Mouse (Mus musculus): ENCODE results near the gene Zfp53. TPM values are rescaled to one million over a fixed set of nuclear protein-coding genes. Genes with fewer than 3 reads are reported as not detected.

The Zfp53 gene
- total and polyA plus RNA-seq, 2 experiments from 2014 or later: 0.92 to 4.0 TPM

GRCm38 (mm10) chr17:21489500-21490001, 753 bp downstream of the Zfp53 start:
- Histone ChIP-seq H3K4me2 (ENCODE audit: low read depth, low read length) (peak overlapping the region; percentile 87), H3K4me1 (ENCODE audit: control insufficient read depth, insufficient read depth) (peaks cover 8% of the 10 kb centered on the region), H3K36me3 (replicated peaks; ENCODE audit: control insufficient read depth, insufficient read depth, low read length) (peaks cover 6% of the 10 kb centered on the region), H3K9me3 (replicated peaks; ENCODE audit: control insufficient read depth, low read length) (no peaks in the 10 kb centered on the region), H3K27me3 (ENCODE audit: control insufficient read depth, insufficient read depth, low read length) (no peaks in the 10 kb centered on the region), H3K9ac (replicated peaks; ENCODE audit: low read depth, low read length) (peak overlapping the region; percentile 65), H3K27ac (ENCODE audit: low read depth) (no peak overlapping the region), H3K4me3 (ENCODE audit: low read depth, low read length) (peak overlapping the region; percentile 80)
- DNase-seq (ENCODE audit: low spot score) (no peak), ATAC-seq (ENCODE audit: insufficient read depth, low read depth) (no peak)
- no peak for TF ChIP-seq EP300 (IDR thresholded peaks at IDR 0.05; ENCODE audit: low read depth)
- WGBS: 8% methylated on average over 8 of the region's 8 CpGs

DNA sequence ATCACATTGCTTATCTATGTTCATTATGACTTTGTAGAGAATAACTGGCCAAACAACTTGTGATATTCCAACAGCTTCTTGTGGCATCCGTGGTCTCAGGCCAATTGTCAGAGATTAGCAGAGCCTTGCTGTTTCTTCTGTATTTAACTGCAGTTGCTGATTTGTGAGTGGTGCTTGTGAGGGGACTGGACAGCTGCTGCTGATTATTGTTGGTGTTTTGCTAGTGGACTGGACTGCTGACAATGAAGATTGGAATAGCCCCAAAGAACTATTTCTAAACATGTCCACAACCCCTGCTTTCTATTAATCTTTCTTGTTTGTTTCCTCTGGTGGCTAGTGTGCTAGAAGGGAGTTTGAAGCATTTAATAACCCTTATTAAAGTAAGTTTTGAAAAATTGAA, 12.6 kb downstream of the Zfp53 start:
- Histone ChIP-seq H3K4me1 (ENCODE audit: control insufficient read depth, insufficient read depth) (no peaks in the 10 kb centered on the region), H3K9ac (replicated peaks; ENCODE audit: low read depth, low read length) (no peak overlapping the region), H3K4me3 (ENCODE audit: low read depth, low read length) (no peak overlapping the region), H3K27ac (ENCODE audit: low read depth) (no peak overlapping the region), H3K36me3 (replicated peaks; ENCODE audit: control insufficient read depth, insufficient read depth, low read length) (peaks cover 4% of the 10 kb centered on the region), H3K4me2 (ENCODE audit: low read depth, low read length) (no peak overlapping the region), H3K27me3 (ENCODE audit: control insufficient read depth, insufficient read depth, low read length) (no peaks in the 10 kb centered on the region), H3K9me3 (replicated peaks; ENCODE audit: control insufficient read depth, low read length) (0 out of 2 replicates have a peak, but pooled peaks cover under 1% of the 10 kb centered on the region)
- DNase-seq (ENCODE audit: low spot score) (no peak), ATAC-seq (ENCODE audit: insufficient read depth, low read depth) (no peak)
- 51% methylated on average over 1 of the region's 1 CpGs for WGBS
- TF ChIP-seq CTCF (IDR thresholded peaks at IDR 0.05; ENCODE audit: low read depth): no peak
- TF ChIP-seq EP300 (IDR thresholded peaks at IDR 0.05; ENCODE audit: low read depth): no peak

DNA sequence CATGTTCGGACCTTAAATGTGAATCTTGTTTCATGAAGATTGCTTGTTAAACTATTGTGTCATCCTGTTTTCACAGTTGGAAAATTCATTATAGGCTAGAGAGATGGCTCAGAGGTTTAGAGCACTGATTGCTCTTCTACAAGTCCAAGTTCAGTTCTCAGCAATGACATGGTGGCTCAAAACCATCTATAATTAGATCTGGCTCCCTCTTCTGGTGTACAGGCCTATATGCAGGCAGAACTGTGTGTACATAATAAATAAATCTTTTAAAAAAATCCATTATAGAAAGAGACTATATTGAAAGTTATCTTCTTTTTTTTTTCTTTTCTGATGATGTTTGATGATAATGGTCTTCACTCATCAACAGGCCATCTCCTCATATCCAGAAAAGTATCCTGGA, 15.7 kb downstream of the Zfp53 start:
- Histone ChIP-seq H3K27ac (ENCODE audit: low read depth) (no peak overlapping the region), H3K9ac (replicated peaks; ENCODE audit: low read depth, low read length) (no peak overlapping the region), H3K27me3 (ENCODE audit: control insufficient read depth, insufficient read depth, low read length) (no peaks in the 10 kb centered on the region), H3K4me2 (ENCODE audit: low read depth, low read length) (no peak overlapping the region), H3K4me1 (ENCODE audit: control insufficient read depth, insufficient read depth) (no peaks in the 10 kb centered on the region), H3K36me3 (replicated peaks; ENCODE audit: control insufficient read depth, insufficient read depth, low read length) (peaks cover 11% of the 10 kb centered on the region), H3K9me3 (replicated peaks; ENCODE audit: control insufficient read depth, low read length) (no peaks in the 10 kb centered on the region), H3K4me3 (ENCODE audit: low read depth, low read length) (no peak overlapping the region)
- TF ChIP-seq EP300 (IDR thresholded peaks at IDR 0.05; ENCODE audit: low read depth) (no peak), CTCF (IDR thresholded peaks at IDR 0.05; ENCODE audit: low read depth) (no peak)
- ATAC-seq (ENCODE audit: insufficient read depth, low read depth) (no peak), DNase-seq (ENCODE audit: low spot score) (no peak)
- WGBS: 96% methylated on average over 1 of the region's 1 CpGs

- H3K27me3 ChIP-seq (ENCODE audit: control insufficient read depth, insufficient read depth, low read length): no peaks in the 10 kb centered on the region
- no peak overlapping the region for H3K9ac ChIP-seq (replicated peaks; ENCODE audit: low read depth, low read length)
- ATAC-seq (ENCODE audit: insufficient read depth, low read depth) (no peak), DNase-seq (ENCODE audit: low spot score) (no peak)
- whole genome bisulfite sequencing: 95% methylated on average over 3 of the region's 3 CpGs
- H3K4me1 ChIP-seq (ENCODE audit: control insufficient read depth, insufficient read depth): no peaks in the 10 kb centered on the region
- H3K9me3 ChIP-seq (replicated peaks; ENCODE audit: control insufficient read depth, low read length): no peaks in the 10 kb centered on the region
- TF ChIP-seq CTCF (IDR thresholded peaks at IDR 0.05; ENCODE audit: low read depth): no peak
- no peak for TF ChIP-seq EP300 (IDR thresholded peaks at IDR 0.05; ENCODE audit: low read depth)
- H3K4me3 ChIP-seq (ENCODE audit: low read depth, low read length): no peak overlapping the region
- H3K27ac ChIP-seq (ENCODE audit: low read depth): no peak overlapping the region
- H3K4me2 ChIP-seq (ENCODE audit: low read depth, low read length): no peak overlapping the region
- peaks cover 16% of the 10 kb centered on the region for H3K36me3 ChIP-seq (replicated peaks; ENCODE audit: control insufficient read depth, insufficient read depth, low read length)
These were observed 17.5 kb downstream of the Zfp53 start for GRCm38 (mm10) chr17:21506258-21506657.

DNA sequence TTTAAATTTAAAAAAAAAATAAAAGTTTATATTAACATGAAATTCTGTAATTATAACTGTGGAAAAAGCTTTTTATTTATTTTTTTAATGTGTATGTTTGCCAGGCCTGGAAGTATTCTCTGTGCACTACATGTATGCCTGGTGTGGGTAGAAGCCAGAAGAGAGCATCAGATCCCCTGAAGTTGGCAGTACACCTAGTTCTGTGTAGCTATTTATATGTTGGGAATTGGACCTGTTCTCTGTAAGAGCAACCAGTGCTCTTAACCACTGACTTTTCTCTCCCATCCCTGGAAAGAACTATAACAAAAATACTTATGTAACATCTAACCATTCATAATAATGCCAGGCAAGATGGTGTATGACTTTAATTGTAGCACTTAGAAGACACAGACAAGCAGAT, 21.0 kb downstream of the Zfp53 start:
- no peak for DNase-seq (ENCODE audit: low spot score)
- Histone ChIP-seq H3K27me3 (ENCODE audit: control insufficient read depth, insufficient read depth, low read length) (no peaks in the 10 kb centered on the region), H3K4me1 (ENCODE audit: control insufficient read depth, insufficient read depth) (no peaks in the 10 kb centered on the region), H3K4me2 (ENCODE audit: low read depth, low read length) (no peak overlapping the region), H3K9me3 (replicated peaks; ENCODE audit: control insufficient read depth, low read length) (no peaks in the 10 kb centered on the region), H3K27ac (ENCODE audit: low read depth) (no peak overlapping the region), H3K9ac (replicated peaks; ENCODE audit: low read depth, low read length) (no peak overlapping the region), H3K36me3 (replicated peaks; ENCODE audit: control insufficient read depth, insufficient read depth, low read length) (peaks cover 16% of the 10 kb centered on the region), H3K4me3 (ENCODE audit: low read depth, low read length) (no peak overlapping the region)
- ATAC-seq (ENCODE audit: insufficient read depth, low read depth): no peak
- TF ChIP-seq EP300 (IDR thresholded peaks at IDR 0.05; ENCODE audit: low read depth) (no peak), CTCF (IDR thresholded peaks at IDR 0.05; ENCODE audit: low read depth) (no peak)

All from heart, postnatal 0 days (tissue).